Mouse (Mus musculus) T-helper 1 cell (primary cell): Measurements from ENCODE around the gene Nbea.
"Not testable (repeated sequence)": the region's sequence is repeated elsewhere in the genome, so short reads cannot be mapped to it uniquely, and the experiment has no call there.

ENCODE experiments used
- in situ Hi-C: fragments of 300-600 bp; cut with MboI, MseI; formaldehyde crosslinking; loops from one replicate; pipeline ENCODE4 v1.15.1; 2025; ENCODE audit warnings: high pct_unique_total_duplicates

The Nbea gene

DNA sequence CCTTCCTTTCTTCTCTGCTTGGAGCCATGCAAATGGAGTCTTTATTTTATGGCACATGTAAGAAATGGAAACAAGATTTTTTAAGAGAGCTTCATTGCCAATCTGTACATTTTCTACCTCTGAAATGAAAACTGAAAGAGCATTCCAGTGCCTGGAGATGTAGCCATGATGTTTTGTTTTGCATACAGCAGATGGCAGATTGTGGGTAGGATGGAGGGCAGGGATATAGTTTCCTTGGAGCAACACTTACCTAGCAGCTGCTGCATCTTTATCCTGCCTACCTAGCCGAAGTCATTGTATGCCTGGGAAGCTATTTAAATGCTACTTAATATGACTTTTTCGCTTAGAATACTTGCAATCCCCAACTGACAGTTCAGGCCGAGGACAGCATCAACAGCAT is 518.8 kb downstream of the Nbea start:
- in situ Hi-C loops, result no loop called here

DNA sequence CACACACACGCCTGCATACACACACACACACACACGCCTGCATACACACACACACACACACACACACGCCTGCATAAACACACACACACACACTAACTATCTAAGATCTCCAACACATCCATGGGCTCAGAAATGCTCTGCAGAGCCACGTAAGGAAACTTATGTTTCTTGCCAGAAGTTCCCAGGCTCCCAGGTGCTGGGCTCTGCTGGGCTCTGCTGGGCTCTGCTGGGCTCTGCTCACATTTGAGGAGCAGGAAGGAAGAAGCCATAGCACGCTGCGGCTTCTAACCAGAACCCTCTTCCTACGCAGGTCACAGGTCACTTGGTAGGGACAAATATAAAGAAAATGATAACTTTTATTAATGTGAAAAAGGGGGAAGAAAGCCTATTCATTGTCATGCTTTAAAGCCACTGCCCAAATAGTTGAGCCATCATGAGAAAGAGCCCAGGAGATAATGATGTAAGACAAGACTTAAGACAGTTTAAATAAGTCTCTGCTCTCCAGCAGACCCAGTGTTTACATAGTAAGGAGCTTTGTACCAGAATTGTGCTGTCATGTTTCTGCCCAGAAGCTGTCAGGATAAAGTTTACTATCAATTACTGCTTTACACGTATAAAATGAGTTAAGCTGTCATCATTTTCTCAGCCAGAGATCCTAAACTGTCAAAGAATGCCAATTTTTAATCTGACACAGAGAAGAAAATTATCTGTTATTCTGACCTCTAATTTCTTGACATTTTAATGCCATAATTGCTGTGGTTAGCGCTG is 521.6 kb downstream of the Nbea start:
- in situ Hi-C loops, result no loop called here

DNA sequence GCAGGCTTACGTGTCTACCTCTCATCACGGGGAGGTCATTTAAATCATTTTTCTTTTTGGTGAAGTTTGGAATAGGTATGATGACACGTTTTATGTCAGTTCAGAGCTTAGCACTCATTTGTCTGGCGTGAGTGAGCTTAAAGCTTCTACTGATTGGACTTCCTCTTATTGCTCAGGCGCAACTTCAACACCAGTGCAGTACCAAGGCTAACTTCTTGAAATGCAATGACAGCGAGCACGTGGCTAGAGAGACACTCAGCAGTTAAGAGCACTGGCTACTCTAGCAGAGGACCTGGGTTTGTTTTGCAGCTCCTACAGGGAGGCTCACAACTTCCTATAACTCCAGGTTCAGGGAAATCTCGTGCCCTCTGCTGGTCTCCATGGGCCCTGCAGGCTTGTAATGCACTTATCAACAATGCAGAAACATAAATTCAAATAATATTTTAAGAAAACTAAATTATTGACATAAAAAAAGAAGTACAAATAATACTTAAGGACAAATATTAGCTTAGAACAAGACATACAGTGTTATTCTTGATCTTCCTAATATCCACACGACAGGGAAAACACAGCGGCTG is 523.2 kb downstream of the Nbea start:
- in situ Hi-C loops, result no loop called here

DNA sequence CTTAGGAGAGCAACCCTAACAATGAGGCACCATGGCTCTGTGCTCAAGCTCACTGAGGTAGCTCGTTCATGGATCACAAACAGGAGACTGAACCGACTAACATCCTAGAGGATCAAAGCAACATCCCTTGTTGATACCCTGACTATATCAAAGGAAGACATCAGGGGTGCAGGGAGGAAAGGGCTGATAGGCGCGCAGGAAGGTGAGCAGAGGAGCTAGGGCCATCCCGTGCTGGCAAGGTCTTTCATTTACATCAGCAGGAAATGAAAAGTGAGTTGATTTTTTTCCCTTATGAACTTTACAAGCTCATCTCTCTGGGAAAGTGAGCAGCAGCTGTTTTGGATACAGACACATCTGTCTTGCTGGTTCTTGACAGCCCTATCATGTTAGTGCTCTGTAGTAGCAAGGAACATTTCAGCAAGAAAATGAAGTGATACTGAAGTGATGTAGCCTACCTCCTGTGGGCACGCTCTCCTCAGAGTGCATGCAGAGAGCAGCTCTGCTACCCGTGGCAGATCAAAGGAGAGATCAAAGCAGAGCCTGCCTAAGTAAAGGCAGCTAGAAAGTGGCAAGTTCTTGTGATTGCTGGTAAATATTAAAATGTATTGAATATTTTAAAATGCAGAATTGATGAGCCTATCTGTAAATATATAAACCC is 523.8 kb downstream of the Nbea start:
- in situ Hi-C loops, result no loop called here

DNA sequence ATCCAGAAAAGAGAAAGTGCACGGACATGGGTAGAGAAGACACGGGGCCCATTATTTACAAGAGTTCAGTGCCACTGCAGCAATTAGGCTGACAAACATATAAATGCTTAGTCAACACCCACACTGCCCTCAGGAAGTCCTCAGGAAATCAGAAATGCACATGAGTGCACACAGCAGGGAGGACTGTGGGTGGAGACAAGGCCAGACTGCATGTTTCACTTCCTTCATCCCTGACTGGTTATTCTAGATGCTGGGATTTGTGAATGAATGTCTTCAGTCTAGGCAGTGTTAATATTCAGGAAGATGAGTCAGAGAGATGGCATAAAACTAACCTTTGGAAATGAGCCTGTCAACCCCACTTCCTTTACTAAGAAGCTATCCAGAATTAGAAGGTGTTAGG is 531.2 kb downstream of the Nbea start:
- in situ Hi-C loops, result no loop called here

DNA sequence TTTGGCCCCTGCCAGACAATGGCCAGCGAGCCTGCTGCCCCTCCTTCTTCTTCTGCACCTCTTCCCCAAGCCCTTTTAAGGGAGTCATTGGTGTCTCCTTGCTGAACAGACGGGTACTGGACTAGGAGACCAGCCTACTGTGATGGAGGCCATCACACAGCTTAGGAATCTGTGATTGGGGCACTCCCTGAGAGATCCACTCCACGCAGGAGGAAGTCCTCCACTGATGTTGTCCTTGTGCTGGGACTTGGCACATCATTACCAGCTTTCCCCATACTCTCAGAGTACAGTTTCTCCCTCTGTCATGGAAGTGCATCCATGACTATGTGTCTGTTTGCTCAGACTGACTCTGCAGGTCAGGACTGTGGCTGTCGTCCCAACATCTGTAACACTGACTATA is 531.6 kb downstream of the Nbea start:
- in situ Hi-C loops, result no loop called here

DNA sequence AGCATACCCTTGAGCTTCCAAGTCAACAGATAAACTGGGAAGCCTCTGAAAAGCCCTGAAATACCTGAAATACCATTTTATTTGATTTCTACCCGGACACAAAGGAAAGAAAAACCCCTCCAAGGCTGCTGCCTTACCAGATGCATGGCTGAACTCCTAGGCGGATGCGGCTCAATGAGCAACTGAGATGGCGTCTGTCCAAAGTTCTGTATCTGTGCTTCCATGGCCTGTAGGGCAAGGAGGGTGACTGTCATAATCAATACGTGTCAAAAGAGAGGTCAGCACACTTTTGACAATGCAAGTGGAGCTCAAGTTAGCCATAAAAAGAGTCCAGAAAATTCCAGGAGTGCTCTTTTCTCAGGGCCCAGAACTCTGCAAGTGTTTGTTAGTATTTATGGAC is 534.0 kb downstream of the Nbea start:
- in situ Hi-C loops, result loop anchor here (10.0 kb wide), 1 partner anchor 265 kb away; no protein-coding TSS in a partner anchor

DNA sequence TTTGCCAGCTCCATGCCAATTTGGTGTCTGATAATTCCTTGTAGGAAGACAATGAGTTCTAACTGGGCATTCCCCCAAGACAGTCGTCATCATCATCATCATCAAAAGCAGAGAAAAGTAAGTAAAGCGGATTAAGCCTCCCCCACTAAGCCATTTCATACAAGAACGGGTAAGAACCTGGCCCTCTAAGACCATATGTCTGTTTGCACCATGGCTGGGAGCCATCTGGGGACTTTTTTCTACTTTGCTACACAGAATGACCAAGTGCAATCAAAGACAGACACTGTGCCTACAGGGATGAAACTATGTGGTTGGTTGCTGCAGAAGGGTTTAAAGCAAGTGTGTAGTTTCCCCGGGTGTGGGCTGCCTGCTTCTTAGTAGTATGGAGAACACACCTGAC is 535.2 kb downstream of the Nbea start:
- in situ Hi-C loops, result loop anchor here (10.0 kb wide), 1 partner anchor 263 kb away; no protein-coding TSS in a partner anchor

DNA sequence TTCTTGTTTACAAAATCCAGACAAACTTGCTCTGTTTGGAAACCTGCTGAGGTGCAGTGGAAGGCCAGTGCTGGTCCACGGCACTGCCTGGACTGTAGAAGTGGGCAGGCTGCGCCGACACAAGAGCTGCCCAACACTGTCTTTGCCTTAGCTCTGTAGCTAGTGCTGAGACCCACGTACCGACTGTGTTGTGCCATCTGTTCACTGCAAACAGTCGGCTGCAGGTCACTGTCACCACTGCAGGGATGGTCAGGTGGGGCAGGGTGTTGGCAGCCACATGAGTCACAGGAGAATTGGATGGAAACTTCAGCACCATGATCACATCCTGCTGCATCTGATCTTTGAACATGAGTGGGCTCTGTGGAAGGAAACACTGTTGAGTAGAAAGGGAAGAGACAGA is 536.3 kb downstream of the Nbea start:
- in situ Hi-C loops, result loop anchor here (10.0 kb wide), 1 partner anchor 262 kb away; no protein-coding TSS in a partner anchor

DNA sequence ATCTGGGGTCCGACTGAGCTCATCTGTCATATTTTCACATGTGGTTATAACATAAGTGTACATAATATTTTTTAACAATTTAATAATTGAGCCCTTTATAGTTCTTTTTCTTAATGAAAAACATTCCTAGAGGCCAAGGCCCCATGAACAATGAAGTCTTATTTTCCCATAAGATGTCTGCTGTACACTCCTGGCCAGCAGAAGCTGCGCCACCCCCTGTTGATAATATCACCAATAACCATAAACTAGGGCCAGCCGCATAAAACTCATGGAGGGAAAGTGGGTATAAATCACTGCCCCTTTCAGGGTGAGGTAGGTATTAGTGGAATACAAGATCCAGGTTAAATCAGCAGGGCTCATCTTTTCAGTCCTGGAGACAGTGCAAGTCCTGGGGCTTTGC is 537.1 kb downstream of the Nbea start:
- in situ Hi-C loops, result loop anchor here (10.0 kb wide), 1 partner anchor 262 kb away; no protein-coding TSS in a partner anchor

DNA sequence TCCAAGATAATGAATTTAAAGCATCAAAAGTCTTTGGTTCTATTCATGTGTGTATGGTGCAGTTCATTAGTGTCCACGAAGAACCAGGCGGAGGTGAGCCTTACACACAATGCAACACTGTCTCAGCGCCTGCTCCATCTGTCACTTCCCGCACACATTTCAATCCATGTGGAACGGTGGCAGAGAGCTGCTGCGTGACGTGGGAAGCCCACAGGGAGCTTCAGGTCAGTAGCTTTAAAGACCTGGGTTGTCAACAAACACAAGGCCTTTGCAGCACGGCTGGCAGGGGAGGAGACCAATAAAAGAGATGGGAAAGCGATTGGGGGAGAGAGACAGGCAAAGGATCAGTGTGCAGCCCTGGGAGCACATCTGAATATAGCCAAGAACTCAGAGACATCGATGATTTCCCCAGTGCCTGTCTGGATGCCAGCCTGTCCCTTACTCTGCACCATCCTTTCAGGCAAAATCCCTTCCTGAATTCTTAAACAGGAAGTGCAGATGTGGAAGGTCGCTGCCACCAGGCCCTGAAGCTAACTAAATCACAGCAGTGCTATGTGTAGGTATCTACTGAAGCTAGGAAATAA is 539.4 kb downstream of the Nbea start:
- in situ Hi-C loops, result loop anchor here (10.0 kb wide), 1 partner anchor 259 kb away; no protein-coding TSS in a partner anchor

DNA sequence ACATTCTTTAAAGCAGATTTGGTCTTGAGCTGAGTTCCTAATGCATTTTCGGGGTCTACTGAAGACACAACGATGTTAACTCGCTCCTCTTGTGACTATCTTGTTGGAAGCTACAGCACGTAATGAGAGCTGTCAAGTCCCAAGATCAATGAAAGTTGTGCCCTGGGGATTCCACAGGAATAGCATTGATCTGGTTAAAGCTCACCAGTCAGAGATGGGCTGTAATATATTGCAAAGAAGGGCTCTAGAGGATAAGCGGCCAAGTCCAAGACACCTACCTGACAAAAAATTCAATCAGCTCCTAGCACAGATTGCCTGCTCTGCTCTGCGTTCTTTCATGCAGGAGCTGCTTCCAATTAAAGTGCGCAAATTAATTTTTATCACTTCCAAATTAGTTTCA is 545.8 kb downstream of the Nbea start:
- in situ Hi-C loops, result no loop called here

DNA sequence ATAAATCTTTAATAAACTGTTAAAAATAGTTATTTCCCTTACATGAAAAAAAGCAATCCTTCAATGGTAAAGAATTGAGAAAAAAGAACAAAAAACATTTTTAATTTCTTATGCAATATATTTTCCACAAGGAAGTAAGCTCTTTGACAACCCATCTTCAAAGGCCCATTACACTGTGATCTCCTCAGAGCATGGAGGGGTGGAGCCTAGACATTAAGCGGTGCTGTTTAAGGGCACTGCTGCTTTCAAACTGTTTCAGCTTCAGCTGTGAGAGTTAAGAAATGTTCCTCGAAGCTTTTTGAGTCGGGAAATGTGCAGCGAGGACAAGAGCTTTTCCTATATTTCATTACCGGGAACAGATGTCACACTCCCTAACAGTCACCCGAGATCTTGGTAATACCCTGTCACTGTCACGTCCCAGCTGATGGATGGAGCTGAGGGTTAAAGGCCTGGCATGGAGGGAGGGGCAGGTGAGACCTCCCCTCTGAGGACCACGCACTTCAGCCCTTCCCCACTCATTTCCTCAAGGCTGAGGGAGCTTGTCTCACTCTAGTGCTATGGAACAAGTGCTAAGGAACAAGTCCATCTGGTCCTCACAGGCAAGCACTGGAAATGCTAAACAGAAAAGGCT is 547.8 kb downstream of the Nbea start:
- in situ Hi-C loops, result no loop called here

DNA sequence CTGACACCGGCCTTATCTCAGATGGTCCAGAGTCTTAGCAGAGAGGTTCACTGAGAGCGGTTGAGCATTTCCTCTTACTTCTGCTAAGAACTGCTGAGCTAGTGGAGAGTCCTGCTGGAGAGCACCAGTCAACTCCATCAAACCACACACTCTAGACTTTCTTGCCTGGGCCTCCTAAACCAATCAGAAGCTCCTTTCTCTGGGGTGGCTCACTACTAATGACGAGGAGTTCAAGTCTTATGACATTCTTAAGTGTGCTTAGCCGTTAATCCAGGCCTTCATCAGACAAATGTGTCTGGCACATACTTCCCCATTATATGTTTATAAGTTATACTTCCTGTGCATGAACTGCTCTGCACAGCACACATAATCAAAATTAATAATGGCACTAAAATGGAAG is 556.4 kb downstream of the Nbea start:
- in situ Hi-C loops, result no loop called here

DNA sequence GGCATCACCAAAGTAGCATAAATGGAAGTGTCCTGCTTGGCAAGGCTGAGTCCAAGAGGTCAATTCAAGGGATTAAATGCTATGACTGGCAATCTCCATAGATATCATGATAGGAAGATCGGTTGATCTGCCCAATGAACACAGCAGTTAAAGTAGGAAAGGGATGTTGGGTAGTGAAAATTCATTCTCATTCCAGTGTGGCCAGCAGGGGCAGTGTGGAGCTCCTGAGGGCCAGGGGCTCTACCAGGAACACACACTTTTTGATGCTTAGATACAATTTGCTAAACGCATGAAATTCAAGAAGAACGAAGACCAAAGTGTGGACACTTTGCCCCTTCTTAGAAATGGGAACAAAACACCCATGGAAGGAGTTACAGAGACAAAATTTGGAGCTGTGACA is 561.5 kb downstream of the Nbea start:
- in situ Hi-C loops, result not testable (repeated sequence)

DNA sequence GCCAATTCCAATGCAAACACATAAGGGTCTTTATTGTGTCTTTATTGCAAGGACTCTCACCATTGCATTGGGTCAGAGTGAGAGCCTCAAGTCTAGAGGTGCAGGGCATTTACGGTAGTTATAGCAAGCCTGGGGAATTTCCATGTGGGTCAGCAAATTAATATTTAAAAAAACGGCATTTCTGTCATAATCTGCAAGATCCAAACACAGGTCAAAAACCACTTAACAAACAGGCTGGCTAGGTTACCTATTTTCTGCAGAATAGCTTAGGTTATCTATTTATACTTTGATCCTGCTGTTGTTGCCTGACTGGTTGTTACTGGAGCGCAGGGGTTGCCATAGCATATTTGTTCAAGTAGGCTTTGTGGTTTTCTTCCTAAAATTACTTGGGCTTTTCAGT is 565.1 kb downstream of the Nbea start:
- in situ Hi-C loops, result no loop called here

DNA sequence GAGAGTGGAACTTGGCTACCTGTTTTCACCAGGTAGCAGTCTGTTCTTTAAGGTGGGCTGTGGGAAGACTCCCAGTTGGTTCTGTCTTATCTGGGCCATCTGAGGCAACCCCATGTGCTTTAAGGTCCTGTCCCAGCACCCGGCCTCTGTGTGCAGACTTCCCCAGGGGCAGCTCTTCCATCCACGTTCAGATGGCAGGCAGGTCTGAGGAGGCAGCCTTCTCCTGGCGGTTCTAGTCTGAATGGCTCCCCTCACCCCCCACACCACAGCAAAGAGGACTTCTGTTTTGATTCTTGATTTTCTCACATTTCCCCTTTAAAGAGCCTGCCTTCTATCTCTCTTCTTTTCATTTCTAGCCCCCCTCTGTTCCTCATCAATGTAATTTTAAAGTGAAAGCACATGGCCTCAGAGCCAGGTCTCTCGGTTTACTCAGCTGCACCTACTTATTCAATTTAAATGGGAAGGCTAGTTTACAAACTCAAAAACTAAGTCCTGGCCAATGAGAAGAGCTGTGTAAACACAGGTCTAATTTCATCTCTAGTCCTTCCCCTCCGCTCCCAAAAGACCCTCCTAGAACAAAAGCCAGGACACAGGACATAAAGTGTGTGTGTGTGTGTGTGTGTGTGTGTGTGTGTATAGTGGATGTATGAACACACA is 570.9 kb downstream of the Nbea start:
- in situ Hi-C loops, result loop anchor here (5.0 kb wide), 1 partner anchor 55 kb away; no protein-coding TSS in a partner anchor

DNA sequence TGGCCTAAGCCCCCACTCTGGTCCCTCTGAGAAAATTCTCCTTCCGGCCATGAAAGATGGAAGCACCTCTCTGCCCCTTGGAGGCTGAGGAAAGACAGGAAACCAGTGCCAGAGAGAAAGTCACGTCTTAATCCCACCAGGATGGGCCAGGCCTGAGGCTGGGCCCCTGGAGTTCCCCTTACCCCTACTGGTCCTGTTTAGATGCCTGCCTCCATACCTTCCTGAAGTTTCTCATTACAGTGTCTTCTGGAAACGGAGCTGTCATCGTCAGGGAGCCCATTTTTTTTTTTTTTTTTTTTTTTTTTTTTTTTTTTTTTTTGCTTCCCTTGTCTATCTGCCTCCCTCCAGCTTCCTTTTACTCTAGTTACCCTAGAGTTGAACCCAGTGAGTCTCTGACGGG is 571.5 kb downstream of the Nbea start:
- in situ Hi-C loops, result loop anchor here (5.0 kb wide), 1 partner anchor 55 kb away; no protein-coding TSS in a partner anchor

DNA sequence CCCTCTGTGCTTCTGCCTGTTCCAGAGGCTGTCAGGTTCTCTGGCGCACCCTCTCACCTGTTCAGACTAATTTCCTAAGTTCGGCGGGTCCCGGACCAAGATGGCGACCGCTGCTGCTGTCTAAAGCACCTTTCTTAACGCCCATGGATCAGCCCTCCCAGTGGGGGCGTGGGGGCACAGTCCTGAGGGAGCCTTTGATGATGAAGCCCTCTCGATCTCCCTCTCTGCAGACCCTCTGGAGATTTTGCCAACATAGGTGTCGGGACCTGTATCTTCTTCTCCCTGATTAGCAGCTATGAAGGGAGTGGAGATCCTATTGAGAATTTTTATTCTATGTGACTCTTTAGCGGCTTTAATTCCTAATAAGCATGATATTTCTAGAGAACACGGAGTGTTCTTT is 573.3 kb downstream of the Nbea start:
- in situ Hi-C loops, result loop anchor here (5.0 kb wide), 1 partner anchor 53 kb away; no protein-coding TSS in a partner anchor

DNA sequence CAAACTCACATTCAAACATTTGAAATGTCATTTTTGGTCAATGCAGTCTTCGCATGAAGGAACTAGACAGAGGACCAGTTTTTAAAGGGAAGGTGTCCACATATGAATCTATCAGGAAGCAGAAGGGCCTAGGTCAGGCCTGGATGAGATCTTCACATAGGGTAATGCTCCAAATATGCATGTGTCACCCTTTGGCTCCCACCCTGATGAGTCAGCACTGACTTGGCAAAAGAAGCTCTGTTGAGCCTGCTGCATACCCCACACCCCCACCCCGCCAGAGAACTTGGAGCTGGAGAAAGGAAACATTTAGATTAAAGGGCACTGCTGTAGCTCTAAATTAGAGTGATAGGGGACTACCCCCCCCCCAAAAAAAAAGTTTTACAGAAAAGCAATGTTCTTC is 583.2 kb downstream of the Nbea start:
- in situ Hi-C loops, result no loop called here
